Mouse (Mus musculus) E14TG2a.4 (cell line): ENCODE measurements at regions not wholly inside any gene's neighbourhood (a gene's known extent, or its start where the extent isn't known, plus 50 kb on each side); places are given as distances from the start of the nearest gene placed in this dataset.

Source experiments
- CTCF ChIP-seq: conservative IDR thresholded peaks from 2 replicates; pipeline ENCODE4 v1.5.1; 2014; ENCODE audit warnings: low read length
- POU5F1 ChIP-seq: IDR thresholded peaks from 2 replicates; pipeline ENCODE4 v1.6.1; 2014; ENCODE audit warnings: low read length, borderline replicate concordance

DNA sequence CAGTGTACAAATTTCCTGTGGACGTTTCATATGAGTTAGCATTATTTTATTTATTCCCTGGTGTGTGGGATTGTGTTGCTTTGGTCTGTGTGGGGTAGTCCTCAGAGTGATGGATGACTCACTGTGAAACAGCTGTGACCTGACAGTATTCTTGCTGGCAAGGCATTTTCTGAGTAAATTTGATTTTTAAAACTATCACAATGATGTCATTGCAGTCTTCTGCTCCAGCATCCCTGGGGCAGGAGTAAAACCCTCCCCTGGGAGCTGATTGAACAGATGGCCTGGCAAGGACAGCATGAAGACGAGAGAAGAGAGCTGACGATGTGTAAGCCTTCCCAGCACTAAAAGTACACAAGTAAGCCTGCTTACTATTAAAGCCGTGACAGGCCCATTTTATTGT lies 345.3 kb downstream of the Ppp1r3a start:
- TF ChIP-seq CTCF, result no peak
- TF ChIP-seq POU5F1, result no peak
